Mouse (Mus musculus) hindbrain, postnatal 0 days (tissue): ENCODE data around the gene Ddah2. TPM values are rescaled to one million over a fixed set of nuclear protein-coding genes. Genes with fewer than 3 reads are reported as not detected.
A peak's percentile ranks its signal among the peaks of the same experiment; 100 is the strongest.

Source experiments
- ATAC-seq: fragments of 200-750 bp; cut with Nextera tagmentation; 2 replicates; pipeline ENCODE4 v1.8.0; 2017; ENCODE audit warnings: mild to moderate bottlenecking, moderate TSS enrichment, moderate library complexity
- DNase-seq: peaks from one replicate; pipeline ENCODE4 v3.0.0-alpha.2; 2015; ENCODE audit warnings: low spot score
- H3K27ac ChIP-seq: fragments of 300-500 bp; sonication (generic); 2 replicates; pipeline ENCODE4 v1.5.1; 2014; ENCODE audit warnings: mild to moderate bottlenecking
- H3K27me3 ChIP-seq: fragments of 300-500 bp; sonication (generic); 2 replicates; pipeline ENCODE4 v1.6.1; 2014; ENCODE audit warnings: low read length, mixed read lengths; ENCODE audit not compliant: insufficient read depth
- H3K36me3 ChIP-seq: fragments of 300-500 bp; sonication (generic); 2 replicates; pipeline ENCODE4 v1.6.1; 2014; ENCODE audit warnings: low read length, mixed read lengths; ENCODE audit not compliant: insufficient read depth
- H3K4me1 ChIP-seq: fragments of 300-500 bp; sonication (generic); 2 replicates; pipeline ENCODE4 v1.6.1; 2014; ENCODE audit warnings: antibody characterized with exemption, low read length, mixed read lengths; ENCODE audit not compliant: insufficient read depth
- H3K4me2 ChIP-seq: fragments of 300-500 bp; sonication (generic); 2 replicates; pipeline ENCODE4 v1.6.1; 2014; ENCODE audit warnings: low read depth, mild to moderate bottlenecking, low read length, moderate library complexity, mixed read lengths
- H3K4me3 ChIP-seq: fragments of 300-500 bp; sonication (generic); 2 replicates; pipeline ENCODE4 v1.5.1; 2014; ENCODE audit warnings: low read length
- H3K9ac ChIP-seq: fragments of 300-500 bp; sonication (generic); replicated peaks from 2 replicates; pipeline ENCODE4 v1.6.1; 2014; ENCODE audit warnings: mild to moderate bottlenecking, low read length, moderate library complexity, mixed read lengths
- H3K9me3 ChIP-seq: fragments of 300-500 bp; sonication (generic); 2 replicates; pipeline ENCODE4 v1.6.1; 2016; ENCODE audit warnings: low read length, mixed read lengths
- CTCF ChIP-seq: IDR thresholded peaks from 2 replicates; pipeline ENCODE4 v1.5.1; 2016; ENCODE audit warnings: antibody characterized with exemption, control low read depth, low read depth
- WGBS: fragments of 180-500 bp; shearing (Covaris S2); extraction: QIAGEN DNeasy Blood & Tissue Kit; methylation state at CpG from one replicate; pipeline ENCODE4 v1.1.7; 2014; 5-methylcytosine and 5-hydroxymethylcytosine counted together
- polyA plus RNA-seq: library from polyadenylated mRNA; unstranded; fragments of >200 nt; fragmentation: Nextera tagmentation; extraction: Ambion mirVana; gene quantifications from 2 replicates; pipeline ENCODE4 v1.2.1, GENCODE M21; 2015
- total RNA-seq: library from RNA; depleted of rRNA; stranded (reverse); fragments of >200 nt; gene quantifications from 2 replicates; pipeline ENCODE4 v1.2.3, GENCODE M21; 2014

Ddah2 gene
- total and polyA plus RNA-seq, 2 experiments from 2014 or later, result 228 to 322 TPM

GRCm38 (mm10) chr17:35085208-35085865, 26.5 kb downstream of the Ddah2 start, which contains the start of gene Ly6g6f:
TSS of gene Ly6g6f (minus strand) at chr17:35085610.
- DNase-seq (no peak), ATAC-seq (no peak)
- Histone ChIP-seq H3K27ac (no peak within 1 kb of the TSS), H3K9me3 (no peaks in the 10 kb centered on the region), H3K4me3 (no peak within 1 kb of the TSS), H3K9ac (no peak within 1 kb of the TSS; the same call in 1 of the 2 replicates), H3K4me2 (no peak within 1 kb of the TSS), H3K27me3 (no peaks in the 10 kb centered on the region), H3K4me1 (peaks cover 5% of the 10 kb centered on the region), H3K36me3 (no peaks in the 10 kb centered on the region)
- 74% methylated on average over 7 of the region's 7 CpGs for WGBS
- no peak for TF ChIP-seq CTCF

- H3K4me1 ChIP-seq, result peaks cover 11% of the 10 kb centered on the region
- peak; percentile 55 for TF ChIP-seq CTCF
- H3K9me3 ChIP-seq, result no peaks in the 10 kb centered on the region
- peaks cover 11% of the 10 kb centered on the region; the same call in 1 of the 2 replicates for H3K36me3 ChIP-seq
- DNase-seq (no peak), ATAC-seq (no peak)
- WGBS, result 48% methylated on average over 2 of the region's 2 CpGs
- no peak overlapping the region for H3K4me2 ChIP-seq
- H3K27me3 ChIP-seq, result no peaks in the 10 kb centered on the region
- no peak overlapping the region for H3K9ac ChIP-seq
- no peak overlapping the region for H3K27ac ChIP-seq
- H3K4me3 ChIP-seq, result no peak overlapping the region
Measured at GRCm38 (mm10) chr17:35088151-35088550, 29.3 kb downstream of the Ddah2 start.

DNA sequence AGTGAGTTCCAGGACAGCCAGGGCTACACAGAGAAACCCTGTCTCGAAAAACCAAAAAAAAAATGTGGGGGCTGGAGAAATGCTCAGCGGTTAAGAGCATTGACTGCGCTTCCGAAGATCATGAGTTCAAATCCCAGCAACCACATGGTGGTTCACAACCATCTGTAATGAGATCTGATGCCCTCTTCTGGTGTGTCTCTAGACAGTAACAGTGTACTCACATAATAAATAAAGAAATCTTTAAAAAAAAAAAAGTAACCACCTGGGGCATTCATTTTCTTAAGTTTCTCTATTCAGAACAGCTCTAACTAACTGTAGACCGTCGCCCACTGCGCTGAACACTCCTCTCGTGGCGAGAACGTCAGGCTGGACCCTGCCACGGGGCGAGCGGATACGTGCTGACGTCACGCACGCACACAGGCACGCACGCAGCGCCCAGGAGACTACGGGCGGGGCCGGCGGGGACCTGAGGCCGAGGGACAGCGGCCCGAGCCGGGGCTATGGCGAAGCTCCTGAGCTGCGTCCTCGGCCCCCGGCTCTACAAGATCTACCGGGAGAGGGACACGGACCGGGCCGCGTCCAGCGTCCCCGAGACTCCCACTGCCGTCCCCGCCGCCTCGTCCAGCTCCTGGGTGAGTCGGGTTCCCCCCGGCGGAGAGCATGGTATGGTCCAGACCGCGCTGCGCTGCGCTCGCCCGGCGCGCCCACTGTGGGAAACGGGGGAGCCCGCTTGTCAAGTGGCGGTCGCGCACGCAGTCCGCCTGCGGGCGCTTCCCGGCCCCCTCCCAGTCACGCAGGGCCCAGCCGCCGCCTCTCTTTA, 30.2 kb downstream of the Ddah2 start, which contains the start of gene Abhd16a:
Abhd16a (plus strand) TSS at position 439 of the 820 bp plus-strand sequence.
- peak; percentile 30; the same call in 1 of the 2 replicates for TF ChIP-seq CTCF
- Histone ChIP-seq H3K36me3 (peaks cover 18% of the 10 kb centered on the region; the same call in 1 of the 2 replicates), H3K9me3 (no peaks in the 10 kb centered on the region), H3K4me1 (peaks cover 11% of the 10 kb centered on the region), H3K9ac (peak within 1 kb of the TSS; percentile 86), H3K4me3 (peak within 1 kb of the TSS; percentile 68), H3K27me3 (no peaks in the 10 kb centered on the region), H3K4me2 (peak within 1 kb of the TSS; percentile 68), H3K27ac (peak within 1 kb of the TSS; percentile 98)
- 3% methylated on average over 62 of the region's 67 CpGs for WGBS
- peak; percentile 97 for DNase-seq
- ATAC-seq, result peak; percentile 98

DNA sequence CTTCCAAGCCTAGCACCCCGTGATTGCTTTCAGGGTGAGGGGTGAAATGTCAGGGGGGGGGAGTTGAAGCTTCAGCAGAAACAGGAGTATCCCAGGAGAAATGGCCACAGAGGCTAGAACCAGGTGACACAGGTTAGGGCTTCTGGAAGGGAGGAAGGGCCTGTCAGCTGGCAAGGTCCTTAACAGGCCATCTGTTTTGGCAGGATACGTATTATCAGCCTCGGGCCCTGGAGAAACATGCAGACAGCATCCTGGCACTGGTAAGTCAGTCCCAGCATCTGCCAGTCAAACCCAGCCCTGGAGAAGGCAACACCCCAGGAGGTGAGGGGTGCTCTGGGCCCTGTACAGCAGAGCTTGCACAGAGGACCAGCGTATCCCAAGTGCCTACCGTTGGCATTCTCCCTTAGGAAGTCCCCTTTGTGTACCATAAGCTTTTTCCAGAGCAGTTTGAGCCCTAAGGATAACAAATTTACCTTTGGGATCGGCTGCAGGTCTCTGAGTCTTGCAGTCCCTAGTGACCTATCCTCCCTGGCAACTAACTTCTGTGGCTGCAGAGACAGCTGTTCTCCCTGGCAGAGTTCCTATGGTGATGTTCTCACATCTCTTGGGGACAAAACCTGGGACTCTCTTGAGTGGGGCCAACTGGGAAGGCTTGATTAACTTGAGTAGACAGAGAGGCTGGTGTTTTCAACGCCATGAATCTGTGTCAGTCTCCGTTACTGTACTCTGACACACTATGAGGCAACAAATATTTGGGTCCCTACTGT, 31.5 kb downstream of the Ddah2 start:
- Histone ChIP-seq H3K27me3 (no peaks in the 10 kb centered on the region), H3K4me1 (peaks cover 11% of the 10 kb centered on the region), H3K4me2 (peak overlapping the region; percentile 68), H3K27ac (peak overlapping the region; percentile 98), H3K4me3 (peak overlapping the region; percentile 68), H3K36me3 (peaks cover 25% of the 10 kb centered on the region; the same call in 1 of the 2 replicates), H3K9ac (peak overlapping the region; percentile 86), H3K9me3 (no peaks in the 10 kb centered on the region)
- ATAC-seq (peak; percentile 13; the same call in 1 of the 2 replicates), DNase-seq (peak; percentile 67)
- no peak for TF ChIP-seq CTCF
- WGBS, result 32% methylated on average over 8 of the region's 8 CpGs

GRCm38 (mm10) chr17:35092403-35093198, 33.8 kb downstream of the Ddah2 start:
- TF ChIP-seq CTCF, result no peak
- 86% methylated on average over 14 of the region's 14 CpGs for WGBS

More at GRCm38 (mm10) chr17:35092403-35093198, 33.8 kb downstream of the Ddah2 start:
- Histone ChIP-seq H3K4me3 (no peak overlapping the region), H3K36me3 (peaks cover 33% of the 10 kb centered on the region; the same call in 1 of the 2 replicates), H3K9me3 (no peaks in the 10 kb centered on the region), H3K4me1 (peaks cover 11% of the 10 kb centered on the region), H3K4me2 (no peak overlapping the region), H3K27me3 (no peaks in the 10 kb centered on the region), H3K27ac (no peak overlapping the region), H3K9ac (no peak overlapping the region)
- ATAC-seq (no peak), DNase-seq (no peak)
